Comparison of ENCODE assay signal across 8 mouse cellular contexts in genomic region chr3:51170225-51170852, GRCm38 (mm10). TPM values are rescaled to one million over a fixed set of nuclear protein-coding genes. Genes with fewer than 3 reads are reported as not detected.
DNase-seq lines count a peak whose midpoint lies in the region; ATAC-seq and TF ChIP-seq lines count a peak whose summit lies in the region.

No protein-coding gene starts in this region.

- no peaks in the 10 kb centered on the region for H3K27me3 ChIP-seq in embryonic facial prominence, embryonic 14.5 days (replicated peaks; ENCODE audit: control insufficient read depth, insufficient read depth, low read length)
- no peaks in the 10 kb centered on the region for H3K27me3 ChIP-seq in heart, postnatal 0 days (ENCODE audit: control insufficient read depth, insufficient read depth, low read length)

- peak; percentile 70; the same call in 1 of the 2 replicates for ATAC-seq in embryonic facial prominence, embryonic 14.5 days (ENCODE audit: low read depth)
- no peak for ATAC-seq in heart, postnatal 0 days (ENCODE audit: insufficient read depth, low read depth)
- ATAC-seq in neutrophil, adult 5-6 weeks (ENCODE audit: extremely low read depth, insufficient number of reproducible peaks, low FRiP score, poor library complexity, severe bottlenecking), result peak; percentile 87

- H3K27ac ChIP-seq in embryonic facial prominence, embryonic 14.5 days (replicated peaks; ENCODE audit: low read depth, low read length), result no peak overlapping the region
- no peak overlapping the region for H3K27ac ChIP-seq in heart, postnatal 0 days (ENCODE audit: low read depth)

- no peak for TF ChIP-seq EP300 in heart, postnatal 0 days (IDR thresholded peaks at IDR 0.05; ENCODE audit: low read depth)

- H3K4me1 ChIP-seq in embryonic facial prominence, embryonic 14.5 days (ENCODE audit: control insufficient read depth, insufficient read depth, low read length), result no peaks in the 10 kb centered on the region
- H3K4me1 ChIP-seq in heart, postnatal 0 days (ENCODE audit: control insufficient read depth, insufficient read depth), result no peaks in the 10 kb centered on the region

- H3K4me2 ChIP-seq in embryonic facial prominence, embryonic 14.5 days (ENCODE audit: low read depth, low read length), result no peak overlapping the region
- H3K4me2 ChIP-seq in heart, postnatal 0 days (ENCODE audit: low read depth, low read length), result no peak overlapping the region

- H3K9me3 ChIP-seq in embryonic facial prominence, embryonic 14.5 days (ENCODE audit: control insufficient read depth, low read length), result no peaks in the 10 kb centered on the region
- H3K9me3 ChIP-seq in heart, postnatal 0 days (replicated peaks; ENCODE audit: control insufficient read depth, low read length), result no peaks in the 10 kb centered on the region

- no peak overlapping the region for H3K4me3 ChIP-seq in embryonic facial prominence, embryonic 14.5 days (ENCODE audit: low read depth, low read length)
- H3K4me3 ChIP-seq in heart, postnatal 0 days (ENCODE audit: low read depth, low read length), result no peak overlapping the region

- H3K9ac ChIP-seq in embryonic facial prominence, embryonic 14.5 days (ENCODE audit: low read depth, low read length), result no peak overlapping the region
- no peak overlapping the region for H3K9ac ChIP-seq in heart, postnatal 0 days (replicated peaks; ENCODE audit: low read depth, low read length)

- no peaks in the 10 kb centered on the region for H3K36me3 ChIP-seq in embryonic facial prominence, embryonic 14.5 days (ENCODE audit: control insufficient read depth, insufficient read depth, low read length)
- no peaks in the 10 kb centered on the region for H3K36me3 ChIP-seq in heart, postnatal 0 days (replicated peaks; ENCODE audit: control insufficient read depth, insufficient read depth, low read length)

- peak; percentile 82 for DNase-seq in CD4-positive, CD25-positive, alpha-beta regulatory T cell, adult 2 months (ENCODE audit: low read depth, low spot score)
- peak; percentile 56 to 63 for DNase-seq in adrenal gland, postnatal 4 days (ENCODE audit: low spot score in 2 of 2)
- peak; percentile 74 for DNase-seq in embryonic facial prominence, embryonic 14.5 days (ENCODE audit: low spot score)
- DNase-seq in heart, postnatal 0 days (ENCODE audit: low spot score), result peak; percentile 57
- peak; percentile 78 to 79 for DNase-seq in kidney, postnatal 25 days
- peak; percentile 73 to 74 for DNase-seq in lung, adult 18-20 months
- DNase-seq in testis, postnatal 10 days (ENCODE audit: low spot score), result peak; percentile 88

- TF ChIP-seq CTCF in heart, postnatal 0 days (IDR thresholded peaks at IDR 0.05; ENCODE audit: low read depth), result peak; percentile 96

- WGBS in embryonic facial prominence, embryonic 14.5 days, result 25% methylated on average over 19 of the region's 19 CpGs
- WGBS in heart, postnatal 0 days, result 24% methylated on average over 19 of the region's 19 CpGs

RNA-seq across cellular contexts. Expression of gene Noct, which starts 53.9 kb away (rescaled TPM):
- total RNA-seq in adrenal gland, postnatal 4 days (2021), result 10 to 100 TPM; 15.1 to 17.9 TPM
- polyA plus RNA-seq in embryonic facial prominence, embryonic 14.5 days (2014; fragmentation: Nextera tagmentation; extraction: Ambion mirVana), result 9.4 and 10.0 TPM in 2 replicates
- 28.1 and 35.6 TPM in 2 replicates for total RNA-seq in heart, postnatal 0 days (2014; rRNA removed; ENCODE audit: low replicate concordance)
- 8.5 and 11.9 TPM in 2 replicates for polyA plus RNA-seq in heart, postnatal 0 days (2015; fragmentation: Nextera tagmentation; extraction: Ambion mirVana)
- total RNA-seq in neutrophil, adult 5-6 weeks (2017), result 4.0 and 6.6 TPM in 2 replicates
